Mouse (Mus musculus): ENCODE data around the gene Bcr. TPM values are rescaled to one million over a fixed set of nuclear protein-coding genes. Genes with fewer than 3 reads are reported as not detected.

The Bcr gene
- total RNA-seq, 2 experiments from 2014 or later: 17.7 to 28.1 TPM

- no peak for ATAC-seq (replicated peaks; ENCODE audit: poor library complexity, severe bottlenecking)
Measured at GRCm38 (mm10) chr10:75224630-75225029, 164.2 kb downstream of the Bcr start.

- no peak for ATAC-seq (replicated peaks; ENCODE audit: poor library complexity, severe bottlenecking)
Measured at GRCm38 (mm10) chr10:75227381-75227780, 167.0 kb downstream of the Bcr start.

- no peak for ATAC-seq (replicated peaks; ENCODE audit: poor library complexity, severe bottlenecking)
Measured at GRCm38 (mm10) chr10:75230572-75230971, 170.2 kb downstream of the Bcr start.

- no peak for ATAC-seq (replicated peaks; ENCODE audit: poor library complexity, severe bottlenecking)
Measured at GRCm38 (mm10) chr10:75231876-75232275, 171.5 kb downstream of the Bcr start.

- no peak for ATAC-seq (replicated peaks; ENCODE audit: poor library complexity, severe bottlenecking)
Measured at GRCm38 (mm10) chr10:75232612-75233155, 172.3 kb downstream of the Bcr start.

GRCm38 (mm10) chr10:75233489-75233888 is 173.1 kb downstream of the Bcr start:
- no peak for ATAC-seq (replicated peaks; ENCODE audit: poor library complexity, severe bottlenecking)

Other genes starting within 250 kb of the Bcr start
- gene Gnaz, start 93.4 kb upstream of the Bcr start, total RNA-seq (2014; fragmentation: Nextera tagmentation): 0.19 TPM in 2 replicates
- 0.30 TPM in 1 of 2 replicates, not detected in the other for gene Gnaz, start 93.4 kb upstream of the Bcr start, total RNA-seq (2017)
- not detected in 2 replicates for gene Rsph14, start 28.0 kb upstream of the Bcr start, total RNA-seq (2014; fragmentation: Nextera tagmentation)
- gene Rsph14, start 28.0 kb upstream of the Bcr start, total RNA-seq (2017): not detected in 2 replicates
- gene Rab36, start 23.5 kb upstream of the Bcr start, total RNA-seq (2014; fragmentation: Nextera tagmentation): 1.6 and 2.1 TPM in 2 replicates
- 0.99 TPM in 1 of 2 replicates, not detected in the other for gene Rab36, start 23.5 kb upstream of the Bcr start, total RNA-seq (2017)
- gene Specc1l, start 151.5 kb downstream of the Bcr start, total RNA-seq (2014; fragmentation: Nextera tagmentation): 23.6 and 25.4 TPM in 2 replicates
- gene Specc1l, start 151.5 kb downstream of the Bcr start, total RNA-seq (2017): 26.3 and 29.8 TPM in 2 replicates